Mouse (Mus musculus): ENCODE measurements around the gene Luc7l3.
A peak's percentile ranks its signal among the peaks of the same experiment; 100 is the strongest.

The Luc7l3 gene

GRCm38 (mm10) chr11:94321931-94322400 is at the start of gene Luc7l3:
Gene Luc7l3, minus strand, starts transcription at chr11:94321988.
- TF ChIP-seq GATA4 (IDR thresholded peaks at IDR 0.05; ENCODE audit: insufficient replicate concordance, low read length): no peak

- no peak; the same call in 1 of the 2 replicates for TF ChIP-seq GATA4 (IDR thresholded peaks at IDR 0.05; ENCODE audit: insufficient replicate concordance, low read length)
Measured at GRCm38 (mm10) chr11:94370809-94371208, 49.0 kb upstream of the Luc7l3 start.

DNA sequence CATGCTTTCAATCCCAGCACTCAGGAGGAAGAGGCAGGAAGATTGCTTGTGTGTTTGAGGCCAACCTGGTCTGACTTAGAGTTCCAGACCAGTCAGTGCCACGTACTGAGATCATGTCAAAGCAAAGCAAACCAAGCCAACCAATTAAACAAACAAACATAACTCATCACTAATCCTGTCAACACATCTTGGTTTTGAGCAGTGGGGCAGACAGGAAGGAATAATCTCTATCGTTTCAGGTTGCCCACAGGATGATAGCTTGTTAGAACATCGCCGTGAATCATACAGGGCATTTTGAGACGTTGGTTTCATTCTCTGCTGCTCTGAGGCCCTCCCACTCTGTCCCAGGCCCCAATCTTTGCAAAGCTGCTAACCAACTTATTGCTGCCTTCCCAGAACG is 48.2 kb upstream of the Luc7l3 start:
- no peak for TF ChIP-seq GATA4 (IDR thresholded peaks at IDR 0.05; ENCODE audit: insufficient replicate concordance, low read length)

- TF ChIP-seq GATA4 (IDR thresholded peaks at IDR 0.05; ENCODE audit: insufficient replicate concordance, low read length): peak; percentile 88
Measured at GRCm38 (mm10) chr11:94365340-94365739, 43.6 kb upstream of the Luc7l3 start.

DNA sequence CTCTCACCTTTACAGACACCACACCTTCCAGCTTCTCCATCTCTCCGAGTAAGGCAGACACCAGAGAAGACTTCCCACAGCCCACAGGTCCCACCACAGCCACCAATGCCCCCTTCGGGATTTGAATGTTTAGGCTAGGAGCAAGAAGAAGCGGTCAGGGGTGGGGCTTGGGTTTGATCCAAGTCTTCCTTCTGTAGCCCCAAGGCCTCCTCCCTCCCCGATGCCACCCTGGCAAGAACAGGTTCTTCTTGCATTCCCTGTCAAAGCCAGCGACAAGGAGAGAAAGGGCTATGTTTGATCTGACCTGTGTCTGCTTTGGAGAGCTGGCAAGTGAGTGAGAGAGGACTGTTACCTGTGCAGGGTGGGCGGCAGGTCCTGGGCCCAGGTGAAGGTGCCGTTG is 41.9 kb upstream of the Luc7l3 start:
- TF ChIP-seq GATA4 (IDR thresholded peaks at IDR 0.05; ENCODE audit: insufficient replicate concordance, low read length): no peak

GRCm38 (mm10) chr11:94362101-94362500 is 40.3 kb upstream of the Luc7l3 start:
- no peak for TF ChIP-seq GATA4 (IDR thresholded peaks at IDR 0.05; ENCODE audit: insufficient replicate concordance, low read length)

DNA sequence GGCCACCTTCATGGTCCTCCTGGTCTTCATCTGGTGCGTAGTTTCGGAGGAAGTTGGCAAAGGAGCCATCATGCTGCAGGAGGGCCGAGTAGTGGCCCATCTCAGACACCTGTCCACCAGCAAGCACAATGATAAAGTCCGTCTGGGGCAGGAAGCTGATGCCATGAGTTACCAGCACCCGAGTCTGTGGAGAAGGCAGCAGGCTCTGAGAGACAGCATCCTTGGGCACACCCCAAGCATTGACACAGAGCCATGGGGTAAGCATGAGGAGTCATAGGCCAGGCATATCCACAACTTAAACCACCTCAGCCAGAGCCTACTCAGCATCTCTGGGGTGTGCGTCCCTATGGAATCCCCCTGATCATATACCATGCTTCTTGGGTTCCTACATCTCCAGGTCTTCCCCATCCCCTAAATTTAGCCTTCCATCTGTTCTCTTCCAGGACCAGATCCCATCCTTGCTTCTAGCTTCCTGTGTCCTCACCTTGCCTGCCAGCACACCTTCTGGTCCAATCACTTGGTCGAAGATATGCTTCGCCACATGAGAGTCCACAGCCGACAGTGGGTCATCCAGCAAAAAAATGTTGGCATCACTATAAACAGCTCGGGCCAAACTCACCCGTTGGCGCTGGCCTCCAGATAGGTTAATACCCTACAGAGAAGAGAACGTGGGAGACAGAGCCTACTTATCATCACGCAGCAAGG is 39.5 kb upstream of the Luc7l3 start:
- no peak for TF ChIP-seq GATA4 (IDR thresholded peaks at IDR 0.05; ENCODE audit: insufficient replicate concordance, low read length)

- no peak for TF ChIP-seq GATA4 (IDR thresholded peaks at IDR 0.05; ENCODE audit: insufficient replicate concordance, low read length)
Measured at GRCm38 (mm10) chr11:94359168-94359567, 37.4 kb upstream of the Luc7l3 start.

- TF ChIP-seq GATA4 (IDR thresholded peaks at IDR 0.05; ENCODE audit: insufficient replicate concordance, low read length): no peak
Measured at GRCm38 (mm10) chr11:94355521-94356217, 33.9 kb upstream of the Luc7l3 start.

DNA sequence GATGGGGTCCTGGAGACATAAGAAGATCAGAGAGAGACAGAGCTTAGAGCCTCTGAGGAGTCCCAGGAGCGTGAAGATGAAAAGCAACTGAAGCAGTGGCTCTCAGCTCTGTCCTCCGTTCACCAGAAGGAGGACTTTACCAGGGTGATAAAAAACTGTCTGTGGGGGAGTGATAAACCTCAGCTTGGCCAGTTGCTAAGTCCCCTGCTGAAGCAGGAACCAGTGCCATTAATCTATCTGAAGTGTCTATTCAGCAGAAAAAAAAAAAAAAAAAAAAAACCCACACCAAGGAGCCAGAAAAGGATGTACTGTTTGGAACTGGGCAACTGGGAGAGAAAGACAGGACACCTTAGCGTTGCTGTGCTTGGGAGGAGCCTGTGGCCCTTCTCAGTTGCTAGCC is 29.3 kb upstream of the Luc7l3 start:
- TF ChIP-seq GATA4 (IDR thresholded peaks at IDR 0.05; ENCODE audit: insufficient replicate concordance, low read length): no peak

- no peak for TF ChIP-seq GATA4 (IDR thresholded peaks at IDR 0.05; ENCODE audit: insufficient replicate concordance, low read length)
Measured at GRCm38 (mm10) chr11:94350337-94350736, 28.5 kb upstream of the Luc7l3 start.

DNA sequence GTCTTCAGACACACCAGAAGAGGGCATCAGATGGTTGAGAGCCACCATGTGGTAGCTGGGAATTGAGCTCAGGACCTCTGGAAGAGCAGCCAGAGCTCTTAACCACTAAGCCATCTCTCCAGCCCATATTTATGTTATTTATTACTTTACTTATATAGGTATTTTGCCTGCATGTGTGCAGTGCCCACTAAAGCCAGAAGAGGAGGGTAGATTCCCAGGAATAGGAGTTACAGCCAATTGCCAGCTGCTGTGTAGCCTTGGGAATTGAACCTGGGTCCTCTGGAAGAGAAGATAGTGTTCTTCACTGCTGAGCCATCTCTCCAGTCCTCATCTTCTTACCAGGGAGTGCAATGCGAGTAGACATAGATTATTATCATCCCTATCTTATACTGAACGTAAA is 28.1 kb upstream of the Luc7l3 start:
- TF ChIP-seq GATA4 (IDR thresholded peaks at IDR 0.05; ENCODE audit: insufficient replicate concordance, low read length): no peak

GRCm38 (mm10) chr11:94347063-94347575 is 25.3 kb upstream of the Luc7l3 start:
- 0 out of 2 replicates have a peak, but pooled peaks have one; percentile 15 for TF ChIP-seq GATA4 (IDR thresholded peaks at IDR 0.05; ENCODE audit: insufficient replicate concordance, low read length)

DNA sequence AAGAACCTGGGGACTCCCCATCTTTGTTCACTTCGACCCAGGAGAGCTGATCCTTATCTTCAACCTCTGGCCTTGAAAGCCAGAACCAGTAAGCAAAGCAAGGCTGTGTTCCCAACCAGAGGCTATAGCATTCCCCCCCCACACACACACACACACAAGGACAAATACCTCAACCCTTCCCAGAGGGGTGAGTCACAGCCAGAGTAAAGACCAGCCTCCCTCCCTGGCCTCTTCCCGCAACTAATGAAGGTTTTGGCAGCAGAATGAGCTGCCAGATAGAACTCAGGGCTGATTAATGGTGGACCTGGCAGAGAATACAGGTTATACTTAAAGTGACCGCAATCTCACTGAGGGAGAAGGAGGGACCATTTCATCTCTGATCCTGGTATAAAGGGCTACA is 24.8 kb upstream of the Luc7l3 start:
- TF ChIP-seq GATA4 (IDR thresholded peaks at IDR 0.05; ENCODE audit: insufficient replicate concordance, low read length): no peak

DNA sequence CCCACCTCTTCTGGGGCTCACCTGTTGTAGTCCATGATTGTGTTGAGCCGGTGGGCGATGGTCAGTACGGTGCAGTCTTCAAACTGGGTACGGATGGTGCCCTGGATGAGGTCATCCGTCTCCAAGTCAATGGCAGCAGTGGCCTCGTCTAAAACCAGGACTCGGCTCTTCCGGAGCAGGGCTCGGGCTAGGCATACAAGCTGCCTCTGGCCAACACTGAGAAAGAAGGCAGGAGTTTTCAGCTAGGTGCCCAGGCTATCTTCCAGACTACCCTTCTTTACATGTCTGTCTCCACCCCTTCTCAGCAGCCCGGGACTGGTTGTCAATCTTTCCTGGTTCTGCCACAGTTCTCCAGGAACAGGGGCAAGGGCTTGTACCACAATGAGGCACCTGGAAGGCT is 24.1 kb upstream of the Luc7l3 start:
- no peak for TF ChIP-seq GATA4 (IDR thresholded peaks at IDR 0.05; ENCODE audit: insufficient replicate concordance, low read length)

DNA sequence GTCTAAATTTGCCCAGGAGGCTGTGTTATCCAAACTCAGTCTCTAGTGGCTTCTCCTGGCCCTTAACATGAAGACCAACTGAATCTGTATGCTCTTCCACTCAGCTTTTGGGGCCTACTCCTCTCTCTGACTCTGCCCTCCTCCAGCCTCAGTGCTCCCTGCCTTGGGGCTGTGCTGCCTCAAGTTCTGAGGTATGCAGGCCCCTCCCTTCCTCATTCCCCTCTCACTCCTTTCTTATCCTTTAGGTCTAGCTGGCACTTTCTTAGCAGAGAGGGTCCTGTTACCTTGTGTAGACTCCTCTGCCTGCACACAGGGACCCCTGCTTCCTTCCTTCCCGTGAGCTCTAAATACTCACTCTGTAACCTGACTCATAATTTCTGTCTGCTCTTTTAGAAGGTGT is 22.7 kb upstream of the Luc7l3 start:
- no peak for TF ChIP-seq GATA4 (IDR thresholded peaks at IDR 0.05; ENCODE audit: insufficient replicate concordance, low read length)

Data from liver, adult (tissue).